Mouse (Mus musculus): ENCODE data around the gene Reep3. TPM values are rescaled to one million over a fixed set of nuclear protein-coding genes. Genes with fewer than 3 reads are reported as not detected.

Gene Reep3
- polyA plus RNA-seq, 1 experiment from 2014 or later, result 32.8 TPM

DNA sequence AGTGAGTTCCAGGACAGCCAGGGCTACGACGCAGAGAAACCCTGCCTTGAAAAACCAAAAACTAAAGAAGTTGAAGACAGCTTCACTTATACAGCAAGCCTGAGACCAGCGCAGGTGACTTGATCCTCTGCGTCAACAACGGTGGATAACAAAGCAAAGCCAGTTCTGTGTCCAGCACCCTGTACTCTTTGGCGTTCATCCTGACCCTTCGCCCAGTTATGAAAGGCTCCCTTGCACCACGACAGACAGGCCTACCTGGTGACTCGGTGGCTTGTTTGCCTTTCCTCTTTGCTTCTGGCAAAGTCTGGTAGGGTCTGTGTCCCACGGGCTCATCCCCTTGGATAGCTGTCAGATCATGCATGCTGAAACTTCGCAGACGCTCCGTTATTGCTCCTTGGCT, 75.3 kb downstream of the Reep3 start:
- H3K4me2 ChIP-seq (replicated peaks), result no peak overlapping the region
- no peak overlapping the region for H3K9ac ChIP-seq
- H3K27ac ChIP-seq, result no peak overlapping the region
- H3K9me3 ChIP-seq (ENCODE audit: control insufficient read depth, low read length), result no peaks in the 10 kb centered on the region
- H3K36me3 ChIP-seq (replicated peaks; ENCODE audit: control insufficient read depth, insufficient read depth), result peaks cover 14% of the 10 kb centered on the region
- no peaks in the 10 kb centered on the region for H3K27me3 ChIP-seq (ENCODE audit: control insufficient read depth, insufficient read depth, low read length)
- DNase-seq (ENCODE audit: low spot score), result no peak
- WGBS, result 95% methylated on average over 13 of the region's 13 CpGs
- no peak for ATAC-seq (ENCODE audit: low FRiP score)
- peaks cover 11% of the 10 kb centered on the region for H3K4me1 ChIP-seq (replicated peaks; ENCODE audit: control insufficient read depth, insufficient read depth, low read length)
- no peak overlapping the region for H3K4me3 ChIP-seq (replicated peaks; ENCODE audit: low read length)

DNA sequence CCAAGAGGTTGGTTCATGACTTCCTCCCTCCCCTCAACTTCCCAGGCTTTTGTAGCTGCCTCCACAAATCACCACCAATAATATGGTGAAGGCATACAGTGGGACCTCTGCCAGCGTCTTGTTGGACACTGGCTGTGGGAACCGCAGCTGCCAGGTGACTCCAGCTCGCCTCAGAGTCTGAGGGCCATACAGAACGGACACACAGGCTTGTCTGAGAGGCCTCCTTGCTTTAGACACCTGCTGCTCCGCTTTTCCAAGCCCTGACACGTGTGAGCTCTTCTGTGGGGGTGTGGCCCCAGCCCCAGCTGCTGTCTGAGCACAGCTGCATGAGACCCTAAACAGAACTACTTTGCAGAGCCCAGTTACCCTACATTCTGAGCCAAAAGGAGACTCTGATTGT, 77.9 kb downstream of the Reep3 start:
- Histone ChIP-seq H3K27ac (peak overlapping the region; percentile 26; the same call in 1 of the 2 replicates), H3K4me1 (replicated peaks; ENCODE audit: control insufficient read depth, insufficient read depth, low read length) (no peaks in the 10 kb centered on the region; the same call in none of the 2 replicates), H3K4me3 (replicated peaks; ENCODE audit: low read length) (no peak overlapping the region), H3K9me3 (ENCODE audit: control insufficient read depth, low read length) (no peaks in the 10 kb centered on the region), H3K4me2 (replicated peaks) (no peak overlapping the region), H3K36me3 (replicated peaks; ENCODE audit: control insufficient read depth, insufficient read depth) (peaks cover 14% of the 10 kb centered on the region), H3K27me3 (ENCODE audit: control insufficient read depth, insufficient read depth, low read length) (no peaks in the 10 kb centered on the region), H3K9ac (no peak overlapping the region)
- no peak for DNase-seq (ENCODE audit: low spot score)
- 37% methylated on average over 6 of the region's 6 CpGs for WGBS
- no peak; the same call in 1 of the 2 replicates for ATAC-seq (ENCODE audit: low FRiP score)

DNA sequence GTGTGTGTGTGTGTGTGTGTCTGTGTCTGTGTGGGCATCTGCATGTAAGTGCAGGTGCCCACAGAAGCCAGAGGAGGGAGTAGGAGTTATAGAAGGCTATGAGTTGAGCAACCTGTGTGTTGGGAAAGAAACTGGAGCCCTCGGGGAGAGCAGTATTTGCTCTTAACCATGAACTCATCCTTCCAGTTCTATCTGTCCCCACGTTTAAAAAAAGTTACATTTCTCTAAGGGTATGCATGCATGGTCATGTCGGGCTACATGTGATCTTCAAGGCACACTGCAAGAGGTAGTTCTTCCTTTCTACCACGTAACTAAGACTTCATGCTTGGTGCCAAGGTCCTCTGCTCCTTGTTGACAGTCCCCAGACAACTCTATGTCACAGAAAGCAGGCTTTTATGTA, 78.9 kb downstream of the Reep3 start:
- H3K27ac ChIP-seq, result no peak overlapping the region
- no peak overlapping the region for H3K4me2 ChIP-seq (replicated peaks)
- DNase-seq (ENCODE audit: low spot score) (no peak), ATAC-seq (ENCODE audit: low FRiP score) (no peak)
- no peak overlapping the region for H3K9ac ChIP-seq
- 94% methylated on average over 4 of the region's 4 CpGs for WGBS
- no peaks in the 10 kb centered on the region for H3K27me3 ChIP-seq (ENCODE audit: control insufficient read depth, insufficient read depth, low read length)
- no peak overlapping the region for H3K4me3 ChIP-seq (replicated peaks; ENCODE audit: low read length)
- peaks cover 14% of the 10 kb centered on the region for H3K36me3 ChIP-seq (replicated peaks; ENCODE audit: control insufficient read depth, insufficient read depth)
- H3K9me3 ChIP-seq (ENCODE audit: control insufficient read depth, low read length), result no peaks in the 10 kb centered on the region
- no peaks in the 10 kb centered on the region; the same call in none of the 2 replicates for H3K4me1 ChIP-seq (replicated peaks; ENCODE audit: control insufficient read depth, insufficient read depth, low read length)

DNA sequence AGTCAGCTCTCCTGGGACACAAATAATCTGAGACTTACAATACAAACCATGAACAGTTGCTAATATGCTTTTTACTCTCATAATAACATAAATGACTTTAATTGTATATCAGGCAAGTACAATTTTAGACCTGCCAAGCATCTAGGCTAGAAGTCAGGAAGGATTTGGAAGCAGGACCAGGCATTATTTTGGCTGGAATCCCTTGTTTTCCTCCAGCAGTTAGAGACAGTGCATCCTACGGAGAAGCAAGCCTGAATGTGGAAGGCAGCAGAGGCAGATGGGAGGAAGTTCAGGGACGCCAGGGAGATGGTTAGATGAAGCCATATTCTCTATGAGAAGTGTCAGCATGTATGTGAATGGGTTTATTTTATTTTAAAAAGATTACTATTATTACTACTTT, 79.4 kb downstream of the Reep3 start:
- peaks cover 14% of the 10 kb centered on the region for H3K36me3 ChIP-seq (replicated peaks; ENCODE audit: control insufficient read depth, insufficient read depth)

DNA sequence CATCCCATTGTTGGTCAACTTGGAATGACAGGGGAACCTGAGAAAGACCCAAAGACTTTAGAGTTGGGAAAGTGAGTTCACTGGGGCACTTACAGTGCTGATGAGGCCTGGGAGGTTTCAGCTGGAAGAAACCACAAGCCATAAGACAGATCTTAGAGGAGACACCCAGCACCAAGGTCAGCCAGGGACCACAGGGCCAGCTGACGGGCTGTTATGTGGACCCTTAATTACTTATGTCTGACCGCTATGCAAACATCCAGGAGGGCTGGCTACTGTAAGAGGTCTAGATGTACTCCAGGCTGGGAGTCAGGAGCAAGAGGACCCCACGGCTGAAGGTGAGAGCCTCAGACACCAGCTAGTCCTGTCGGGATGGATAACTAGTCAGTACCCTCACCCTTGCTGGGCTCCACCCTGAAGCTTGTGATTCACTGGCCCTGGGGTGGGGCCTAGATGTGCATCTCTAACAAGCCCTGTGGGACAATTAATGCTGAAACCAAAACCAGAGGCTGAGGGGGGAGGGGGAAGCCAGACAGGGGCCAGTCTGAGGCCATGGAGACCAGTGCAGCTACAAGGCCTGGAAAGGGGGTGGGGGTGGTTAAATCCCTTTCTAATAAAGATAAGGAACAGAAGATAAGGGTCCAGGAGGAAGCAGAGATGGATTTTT, 80.0 kb downstream of the Reep3 start:
- Histone ChIP-seq H3K9ac (no peak overlapping the region), H3K9me3 (ENCODE audit: control insufficient read depth, low read length) (no peaks in the 10 kb centered on the region), H3K27ac (no peak overlapping the region), H3K27me3 (ENCODE audit: control insufficient read depth, insufficient read depth, low read length) (no peaks in the 10 kb centered on the region), H3K4me1 (replicated peaks; ENCODE audit: control insufficient read depth, insufficient read depth, low read length) (no peaks in the 10 kb centered on the region; the same call in 1 of the 2 replicates), H3K4me3 (replicated peaks; ENCODE audit: low read length) (no peak overlapping the region), H3K4me2 (replicated peaks) (no peak overlapping the region), H3K36me3 (replicated peaks; ENCODE audit: control insufficient read depth, insufficient read depth) (peaks cover 14% of the 10 kb centered on the region)
- 82% methylated on average over 4 of the region's 4 CpGs for WGBS
- ATAC-seq (ENCODE audit: low FRiP score) (no peak), DNase-seq (ENCODE audit: low spot score) (no peak)

More for the DNA sequence above, 79.4 kb downstream of the Reep3 start:
- Histone ChIP-seq H3K9ac (no peak overlapping the region), H3K4me1 (replicated peaks; ENCODE audit: control insufficient read depth, insufficient read depth, low read length) (no peaks in the 10 kb centered on the region; the same call in none of the 2 replicates), H3K4me3 (replicated peaks; ENCODE audit: low read length) (no peak overlapping the region), H3K9me3 (ENCODE audit: control insufficient read depth, low read length) (no peaks in the 10 kb centered on the region), H3K4me2 (replicated peaks) (no peak overlapping the region), H3K27ac (no peak overlapping the region), H3K27me3 (ENCODE audit: control insufficient read depth, insufficient read depth, low read length) (no peaks in the 10 kb centered on the region)
- no peak for ATAC-seq (ENCODE audit: low FRiP score)
- DNase-seq (ENCODE audit: low spot score), result no peak
- WGBS, result 71% methylated on average over 2 of the region's 2 CpGs

DNA sequence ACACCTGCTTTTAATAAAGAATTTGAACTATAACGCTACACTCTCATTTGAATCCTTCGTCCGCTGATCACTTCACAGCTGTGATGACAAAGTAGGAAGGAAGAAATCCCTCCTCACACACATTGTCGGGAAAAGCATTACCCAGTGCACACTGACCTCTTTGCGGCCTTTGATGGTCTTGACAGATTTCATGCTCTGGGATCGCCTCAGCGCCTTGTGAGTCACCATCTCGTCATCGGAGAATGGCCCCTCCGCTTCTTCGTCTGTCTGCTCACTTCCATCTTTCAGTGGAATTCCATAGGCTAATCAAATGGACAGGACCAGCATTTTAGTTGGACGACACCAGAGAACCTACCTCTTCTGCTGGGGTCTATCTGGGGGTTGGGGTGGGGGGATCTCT, 82.0 kb downstream of the Reep3 start:
- no peaks in the 10 kb centered on the region; the same call in 1 of the 2 replicates for H3K4me1 ChIP-seq (replicated peaks; ENCODE audit: control insufficient read depth, insufficient read depth, low read length)
- 90% methylated on average over 12 of the region's 12 CpGs for WGBS
- no peak overlapping the region for H3K4me2 ChIP-seq (replicated peaks)
- no peaks in the 10 kb centered on the region for H3K9me3 ChIP-seq (ENCODE audit: control insufficient read depth, low read length)
- DNase-seq (ENCODE audit: low spot score) (no peak), ATAC-seq (ENCODE audit: low FRiP score) (no peak)
- H3K36me3 ChIP-seq (replicated peaks; ENCODE audit: control insufficient read depth, insufficient read depth), result no peaks in the 10 kb centered on the region; the same call in none of the 2 replicates
- H3K27ac ChIP-seq, result no peak overlapping the region
- no peak overlapping the region for H3K9ac ChIP-seq
- no peak overlapping the region for H3K4me3 ChIP-seq (replicated peaks; ENCODE audit: low read length)
- H3K27me3 ChIP-seq (ENCODE audit: control insufficient read depth, insufficient read depth, low read length), result no peaks in the 10 kb centered on the region

DNA sequence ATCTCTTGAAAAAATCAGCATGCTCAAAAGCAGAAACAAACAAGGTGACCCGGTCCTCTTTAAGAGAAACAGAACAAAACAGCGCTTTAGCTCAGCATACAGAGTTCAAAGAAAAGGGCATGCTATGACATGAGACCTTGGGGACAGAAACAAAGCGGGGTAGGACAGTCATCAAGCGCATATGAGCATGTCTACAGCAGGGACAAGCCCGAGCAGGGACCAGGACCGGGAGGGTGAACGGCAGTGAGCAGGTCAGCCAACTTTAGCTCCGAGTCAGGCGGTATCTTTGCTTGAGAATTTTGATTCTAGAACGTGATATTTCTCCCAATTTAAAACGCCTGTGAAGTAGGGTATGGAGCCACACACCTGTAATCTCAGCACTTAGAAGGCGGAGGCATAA, 86.2 kb downstream of the Reep3 start:
- no peak for ATAC-seq (ENCODE audit: low FRiP score)
- DNase-seq (ENCODE audit: low spot score), result no peak
- WGBS, result 91% methylated on average over 12 of the region's 12 CpGs

DNA sequence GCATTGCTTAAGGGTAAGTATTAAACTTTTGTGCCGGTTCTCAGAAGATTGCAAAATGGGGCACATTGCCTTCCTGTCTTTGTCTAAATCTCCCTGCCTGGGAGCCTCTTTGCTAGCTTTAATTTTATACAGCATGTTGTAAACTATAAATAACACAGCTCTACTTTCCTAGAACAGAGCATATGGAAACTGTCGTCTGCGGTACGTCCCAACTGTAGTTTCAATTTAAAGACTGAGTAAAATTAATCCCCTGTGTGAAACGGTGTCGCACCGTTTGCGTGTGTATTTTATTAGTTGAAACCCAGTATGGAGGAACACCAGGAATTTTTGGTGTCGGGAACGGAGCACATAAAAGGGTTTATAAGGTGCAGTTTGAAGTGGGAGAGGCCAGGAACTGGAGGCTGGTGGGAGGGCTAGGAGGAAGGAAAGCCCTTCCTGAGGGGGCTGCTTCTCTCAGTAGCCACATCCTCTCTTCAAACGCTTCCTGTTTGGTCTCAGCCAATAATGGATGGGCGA, 92.2 kb downstream of the Reep3 start:
- peak overlapping the region; percentile 78 for H3K27ac ChIP-seq
- peak overlapping the region; percentile 11; the same call in 1 of the 2 replicates for H3K4me3 ChIP-seq (replicated peaks; ENCODE audit: low read length)
- peaks cover 28% of the 10 kb centered on the region for H3K4me1 ChIP-seq (replicated peaks; ENCODE audit: control insufficient read depth, insufficient read depth, low read length)
- WGBS, result 4% methylated on average over 12 of the region's 12 CpGs
- no peaks in the 10 kb centered on the region for H3K9me3 ChIP-seq (ENCODE audit: control insufficient read depth, low read length)
- H3K36me3 ChIP-seq (replicated peaks; ENCODE audit: control insufficient read depth, insufficient read depth), result no peaks in the 10 kb centered on the region
- peak overlapping the region; percentile 53 for H3K9ac ChIP-seq
- no peak for ATAC-seq (ENCODE audit: low FRiP score)
- no peaks in the 10 kb centered on the region for H3K27me3 ChIP-seq (ENCODE audit: control insufficient read depth, insufficient read depth, low read length)
- H3K4me2 ChIP-seq (replicated peaks), result peak overlapping the region; percentile 67
- no peak for DNase-seq (ENCODE audit: low spot score)

More for the DNA sequence above, 86.2 kb downstream of the Reep3 start:
- H3K4me2 ChIP-seq (replicated peaks), result no peak overlapping the region
- no peak overlapping the region for H3K9ac ChIP-seq
- no peaks in the 10 kb centered on the region for H3K9me3 ChIP-seq (ENCODE audit: control insufficient read depth, low read length)
- H3K4me3 ChIP-seq (replicated peaks; ENCODE audit: low read length), result no peak overlapping the region
- no peak overlapping the region for H3K27ac ChIP-seq
- H3K4me1 ChIP-seq (replicated peaks; ENCODE audit: control insufficient read depth, insufficient read depth, low read length), result no peaks in the 10 kb centered on the region
- no peaks in the 10 kb centered on the region; the same call in 1 of the 2 replicates for H3K36me3 ChIP-seq (replicated peaks; ENCODE audit: control insufficient read depth, insufficient read depth)
- H3K27me3 ChIP-seq (ENCODE audit: control insufficient read depth, insufficient read depth, low read length), result no peaks in the 10 kb centered on the region

DNA sequence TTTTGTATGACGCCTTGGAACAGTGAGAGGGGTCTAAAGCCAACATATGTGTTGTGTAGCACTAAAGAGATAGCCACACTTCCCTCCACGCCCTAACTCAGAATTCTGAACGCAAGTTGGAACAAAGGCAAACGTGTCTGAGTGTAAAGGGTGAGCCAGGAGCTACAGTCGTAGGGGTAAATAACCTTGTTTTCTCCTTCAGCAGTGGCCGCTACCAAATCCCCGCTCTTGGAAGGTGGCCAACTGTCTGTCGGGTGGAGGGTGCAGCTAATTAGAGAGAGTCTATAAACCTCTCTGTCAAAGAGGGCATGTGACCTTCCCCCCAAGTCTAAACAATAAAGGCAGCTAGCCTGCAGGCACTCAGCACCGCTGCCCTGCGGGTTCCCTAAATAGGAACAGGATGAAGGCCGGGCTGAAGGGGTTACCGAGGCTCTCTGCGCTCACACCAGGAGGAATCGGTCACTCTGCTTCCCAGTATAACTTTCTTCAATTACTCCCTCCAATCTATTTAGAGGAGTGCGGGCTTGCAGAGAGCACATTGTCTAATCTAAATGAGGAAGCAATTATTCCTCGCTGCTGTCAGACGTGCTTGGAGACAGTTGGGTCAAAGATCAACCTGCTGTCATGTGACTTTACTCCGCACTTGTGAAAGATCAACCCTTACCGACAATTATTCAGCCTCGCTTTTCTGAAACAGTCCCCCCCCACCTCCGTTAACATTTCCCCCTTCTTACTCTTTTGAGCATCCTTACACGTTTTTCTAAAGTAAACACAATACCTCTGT, 92.8 kb downstream of the Reep3 start:
- Histone ChIP-seq H3K4me1 (replicated peaks; ENCODE audit: control insufficient read depth, insufficient read depth, low read length) (peaks cover 28% of the 10 kb centered on the region), H3K27ac (peak overlapping the region; percentile 78), H3K4me2 (replicated peaks) (peak overlapping the region; percentile 67), H3K9ac (peak overlapping the region; percentile 53), H3K36me3 (replicated peaks; ENCODE audit: control insufficient read depth, insufficient read depth) (no peaks in the 10 kb centered on the region), H3K9me3 (ENCODE audit: control insufficient read depth, low read length) (no peaks in the 10 kb centered on the region), H3K27me3 (ENCODE audit: control insufficient read depth, insufficient read depth, low read length) (no peaks in the 10 kb centered on the region), H3K4me3 (replicated peaks; ENCODE audit: low read length) (peak overlapping the region; percentile 11)
- WGBS, result 1% methylated on average over 22 of the region's 22 CpGs
- ATAC-seq (ENCODE audit: low FRiP score) (peak; percentile 77), DNase-seq (ENCODE audit: low spot score) (peak; percentile 74)

All from hindbrain, embryonic 14.5 days (tissue).